Mouse (Mus musculus) lung, adult 2 months (tissue): ENCODE data around the gene Rad54l2.

ENCODE experiments used
- CTCF ChIP-seq: fragments of 200-500 bp; IDR thresholded peaks from 2 replicates; pipeline ENCODE4 v1.5.1; 2011; ENCODE audit warnings: mild to moderate bottlenecking, low read length, control low read depth; ENCODE audit not compliant: insufficient read depth
- POLR2A ChIP-seq: fragments of 200-500 bp; IDR thresholded peaks from 2 replicates; pipeline ENCODE4 v1.6.1; 2011; ENCODE audit warnings: low read depth, mild to moderate bottlenecking, control low read depth, low read length, borderline replicate concordance; ENCODE audit errors: extremely low read depth

GRCm38 (mm10) chr9:106755776-106756175 is 33.2 kb downstream of the Rad54l2 start:
- TF ChIP-seq POLR2A (no peak), CTCF (no peak)
